Mouse (Mus musculus): ENCODE data around the gene Tmem9b.
A peak's percentile ranks its signal among the peaks of the same experiment; 100 is the strongest.

The Tmem9b gene

GRCm38 (mm10) chr7:109739822-109740370 lies 12.8 kb downstream of the Tmem9b start:
- DNase-seq (ENCODE audit: low read depth) = no peak

GRCm38 (mm10) chr7:109734806-109735205 lies 17.9 kb downstream of the Tmem9b start:
- no peak for DNase-seq (ENCODE audit: low read depth)

GRCm38 (mm10) chr7:109731626-109732025 lies 21.0 kb downstream of the Tmem9b start, which contains the start of gene Ascl3:
Gene Ascl3, minus strand, starts transcription at chr7:109731726.
- DNase-seq (ENCODE audit: low read depth) = no peak

- no peak for DNase-seq (ENCODE audit: low read depth)
Measured at GRCm38 (mm10) chr7:109723697-109724096, 29.0 kb downstream of the Tmem9b start, which contains the start of gene BC051019. Gene BC051019, minus strand, starts transcription at chr7:109723850.

- DNase-seq (ENCODE audit: low read depth) = no peak
Measured at GRCm38 (mm10) chr7:109723114-109723513, 29.6 kb downstream of the Tmem9b start.

- no peak for DNase-seq (ENCODE audit: low read depth)
Measured at GRCm38 (mm10) chr7:109722618-109723017, 30.1 kb downstream of the Tmem9b start.

- DNase-seq (ENCODE audit: low read depth) = no peak
Measured at GRCm38 (mm10) chr7:109719286-109719685, 33.4 kb downstream of the Tmem9b start.

- no peak for DNase-seq (ENCODE audit: low read depth)
Measured at GRCm38 (mm10) chr7:109713434-109713982, 39.2 kb downstream of the Tmem9b start.

- DNase-seq (ENCODE audit: low read depth) = no peak
Measured at GRCm38 (mm10) chr7:109712198-109712597, 40.5 kb downstream of the Tmem9b start.

GRCm38 (mm10) chr7:109710069-109710468 lies 42.6 kb downstream of the Tmem9b start:
- no peak for DNase-seq (ENCODE audit: low read depth)

GRCm38 (mm10) chr7:109708961-109709382 lies 43.7 kb downstream of the Tmem9b start:
- no peak for DNase-seq (ENCODE audit: low read depth)

GRCm38 (mm10) chr7:109707023-109707785 lies 45.5 kb downstream of the Tmem9b start:
- DNase-seq (ENCODE audit: low read depth) = peak; percentile 38

GRCm38 (mm10) chr7:109704461-109704860 lies 48.2 kb downstream of the Tmem9b start:
- DNase-seq (ENCODE audit: low read depth) = no peak

GRCm38 (mm10) chr7:109704016-109704377 lies 48.7 kb downstream of the Tmem9b start:
- no peak for DNase-seq (ENCODE audit: low read depth)

- peak; percentile 87 for DNase-seq (ENCODE audit: low read depth)
Measured at GRCm38 (mm10) chr7:109703190-109704015, 49.3 kb downstream of the Tmem9b start, which contains the start of the genes St5 and Akip1. Gene St5, minus strand, starts transcription at chr7:109703605. Gene Akip1, plus strand, starts transcription at chr7:109703690.

- DNase-seq (ENCODE audit: low read depth) = no peak
Measured at GRCm38 (mm10) chr7:109702721-109703120, 50.0 kb downstream of the Tmem9b start.

GRCm38 (mm10) chr7:109700213-109700612 lies 52.5 kb downstream of the Tmem9b start:
- DNase-seq (ENCODE audit: low read depth) = no peak

GRCm38 (mm10) chr7:109695339-109695726 lies 57.3 kb downstream of the Tmem9b start:
- DNase-seq (ENCODE audit: low read depth) = no peak

GRCm38 (mm10) chr7:109694576-109695338 lies 57.9 kb downstream of the Tmem9b start:
- DNase-seq (ENCODE audit: low read depth) = no peak

- DNase-seq (ENCODE audit: low read depth) = no peak
Measured at GRCm38 (mm10) chr7:109690961-109691360, 61.7 kb downstream of the Tmem9b start.

- no peak for DNase-seq (ENCODE audit: low read depth)
Measured at GRCm38 (mm10) chr7:109690101-109690500, 62.6 kb downstream of the Tmem9b start.
